Mouse (Mus musculus) heart, embryonic 14.5 days (tissue): Measurements from ENCODE around the gene Akt1. TPM values are rescaled to one million over a fixed set of nuclear protein-coding genes. Genes with fewer than 3 reads are reported as not detected.

Source experiments
- ATAC-seq: fragments of 200-750 bp; cut with Nextera tagmentation; 2 replicates; pipeline ENCODE4 v1.8.0; 2017; ENCODE audit warnings: low read depth, moderate TSS enrichment; ENCODE audit not compliant: insufficient number of reproducible peaks, insufficient read depth, low FRiP score
- H3K27ac ChIP-seq, 2 experiments: fragments of 200-500 bp in 1 of 2; fragments of 300-500 bp in 1 of 2; sonication (generic) in 1 of 2; replicated peaks in 1 of 2; 2 replicates each; pipeline ENCODE4 v1.5.1; 2012 to 2014; ENCODE audit warnings: low read depth in 2 of 2, low read length in 2 of 2, control low read depth in 1 of 2, mild to moderate bottlenecking in 1 of 2, mixed read lengths in 1 of 2; ENCODE audit not compliant: control insufficient read depth in 1 of 2, insufficient read depth in 1 of 2
- H3K27me3 ChIP-seq: fragments of 300-500 bp; sonication (generic); 2 replicates; pipeline ENCODE4 v1.6.1; 2014; ENCODE audit warnings: mild to moderate bottlenecking, low read length, control low read depth; ENCODE audit not compliant: control insufficient read depth, insufficient read depth
- H3K36me3 ChIP-seq: fragments of 300-500 bp; sonication (generic); 2 replicates; pipeline ENCODE4 v1.6.1; 2014; ENCODE audit warnings: mild to moderate bottlenecking, control low read depth, low read length, mixed read lengths; ENCODE audit not compliant: control insufficient read depth, insufficient read depth
- H3K4me1 ChIP-seq, 2 experiments: fragments of 200-500 bp in 1 of 2; fragments of 300-500 bp in 1 of 2; sonication (generic) in 1 of 2; 2 replicates each; pipeline ENCODE4 v1.6.1; 2012 to 2014; ENCODE audit warnings: low read length in 2 of 2, control low read depth in 1 of 2, mixed read lengths in 1 of 2; ENCODE audit not compliant: control insufficient read depth in 2 of 2, insufficient read depth in 2 of 2
- H3K4me2 ChIP-seq: fragments of 300-500 bp; sonication (generic); 2 replicates; pipeline ENCODE4 v1.6.1; 2014; ENCODE audit warnings: mild to moderate bottlenecking, low read length
- H3K4me3 ChIP-seq, 2 experiments: fragments of 200-500 bp in 1 of 2; fragments of 300-500 bp in 1 of 2; sonication (generic) in 1 of 2; 2 replicates each; pipeline ENCODE4 v1.5.1; 2012 to 2014; ENCODE audit warnings: low read length in 2 of 2, mild to moderate bottlenecking in 2 of 2, control low read depth in 1 of 2, low read depth in 1 of 2, moderate library complexity in 1 of 2; ENCODE audit not compliant: control insufficient read depth in 1 of 2, insufficient read depth in 1 of 2
- H3K9ac ChIP-seq: fragments of 300-500 bp; sonication (generic); 2 replicates; pipeline ENCODE4 v1.6.1; 2014; ENCODE audit warnings: mild to moderate bottlenecking, low read length
- H3K9me3 ChIP-seq: fragments of 300-500 bp; sonication (generic); 2 replicates; pipeline ENCODE4 v1.6.1; 2016; ENCODE audit warnings: low read length, control low read depth; ENCODE audit not compliant: control insufficient read depth
- WGBS: fragments of 180-500 bp; shearing (Covaris S2); extraction: QIAGEN DNeasy Blood & Tissue Kit; methylation state at CpG from one replicate; pipeline ENCODE4 v1.1.7; 2014; 5-methylcytosine and 5-hydroxymethylcytosine counted together
- polyA plus RNA-seq: library from polyadenylated mRNA; unstranded; fragments of >200 nt; fragmentation: Nextera tagmentation; extraction: Ambion mirVana; gene quantifications from 2 replicates; pipeline ENCODE4 v1.2.1, GENCODE M21; 2014

The Akt1 gene
- polyA plus RNA-seq, 1 experiment from 2014 or later: 182 TPM

DNA sequence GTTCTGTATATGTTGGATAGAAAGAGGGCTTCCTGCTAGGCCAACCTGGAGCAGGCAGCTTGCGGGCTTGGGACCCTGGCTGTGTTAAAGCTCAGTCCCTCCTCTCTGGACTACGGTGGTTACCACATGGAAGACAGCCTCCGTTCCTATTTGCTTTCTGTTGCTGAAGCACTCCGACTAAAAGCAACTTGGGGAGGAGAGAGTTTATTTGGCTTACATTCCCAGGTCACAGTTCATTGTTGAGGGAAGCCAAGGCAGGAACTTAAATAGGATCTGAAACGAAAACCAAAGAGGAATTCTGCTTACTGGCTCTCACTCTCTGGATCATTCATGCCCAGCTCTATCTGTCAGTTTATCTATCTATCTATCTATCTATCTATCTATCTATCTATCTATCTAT is 43.9 kb downstream of the Akt1 start:
- Histone ChIP-seq H3K27ac (no peak overlapping the region), H3K36me3 (peaks cover 29% of the 10 kb centered on the region), H3K9me3 (no peaks in the 10 kb centered on the region), H3K4me2 (no peak overlapping the region), H3K9ac (no peak overlapping the region), H3K4me3 (no peak overlapping the region), H3K4me1 (peaks cover 23 to 34% of the 10 kb centered on the region in 2 experiments), H3K27me3 (no peaks in the 10 kb centered on the region)
- WGBS: 83% methylated on average over 5 of the region's 5 CpGs
- no peak for ATAC-seq

GRCm38 (mm10) chr12:112630029-112630428 is 44.7 kb downstream of the Akt1 start:
- Histone ChIP-seq H3K27ac (no peak overlapping the region), H3K36me3 (peaks cover 25% of the 10 kb centered on the region), H3K4me3 (no peak overlapping the region), H3K9me3 (no peaks in the 10 kb centered on the region), H3K9ac (no peak overlapping the region), H3K4me2 (no peak overlapping the region), H3K27me3 (no peaks in the 10 kb centered on the region), H3K4me1 (peaks cover 23 to 36% of the 10 kb centered on the region in 2 experiments)
- WGBS: 95% methylated on average over 12 of the region's 12 CpGs
- ATAC-seq: no peak

DNA sequence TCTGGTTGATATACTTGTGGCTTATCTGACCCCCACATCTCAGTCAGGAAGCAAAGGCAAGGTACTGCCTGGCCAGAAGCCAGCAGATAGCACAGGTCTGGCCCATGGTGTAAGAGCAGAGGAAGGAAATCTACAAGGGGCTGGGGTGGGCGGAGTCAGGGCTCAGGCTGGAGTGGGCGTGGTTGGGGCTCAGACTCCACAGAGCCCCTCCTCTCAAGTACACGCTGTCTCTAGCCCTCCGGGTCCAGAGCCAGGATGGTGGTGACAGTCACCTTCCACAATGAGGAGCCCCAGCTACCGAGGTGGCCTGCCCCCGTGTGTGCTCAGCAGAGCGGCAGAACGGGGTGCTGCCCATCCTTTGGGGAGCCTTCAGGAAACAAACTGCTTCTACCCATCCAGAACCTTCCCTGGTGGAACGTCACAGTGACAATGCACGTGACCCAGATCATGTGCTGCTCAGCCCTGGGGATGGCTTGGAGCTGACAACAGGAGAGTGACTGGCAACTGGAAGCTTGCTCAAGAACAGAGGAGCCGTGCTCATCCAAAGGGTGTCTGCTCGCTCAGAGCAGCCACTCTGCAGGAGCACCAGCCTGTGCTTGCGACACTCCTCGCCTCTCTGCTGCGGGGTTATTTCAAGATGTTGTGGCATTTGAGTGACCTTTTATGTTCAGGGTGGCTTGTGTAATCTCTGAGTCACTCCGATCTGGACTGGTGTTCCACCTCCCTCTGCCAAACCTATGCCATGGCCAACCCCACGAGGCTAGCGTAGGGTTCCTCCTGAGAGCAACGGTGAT is 45.6 kb downstream of the Akt1 start:
- peaks cover 23 to 38% of the 10 kb centered on the region in 2 experiments for H3K4me1 ChIP-seq
- H3K9ac ChIP-seq: peak overlapping the region; percentile 52
- 15% methylated on average over 19 of the region's 19 CpGs for WGBS
- peak overlapping the region; percentile 45 to 65 for H3K27ac ChIP-seq
- no peaks in the 10 kb centered on the region for H3K9me3 ChIP-seq
- H3K4me3 ChIP-seq: peak overlapping the region; percentile 3 to 26
- no peaks in the 10 kb centered on the region for H3K27me3 ChIP-seq
- ATAC-seq: peak; percentile 70
- peaks cover 17% of the 10 kb centered on the region for H3K36me3 ChIP-seq
- peak overlapping the region; percentile 67 for H3K4me2 ChIP-seq

GRCm38 (mm10) chr12:112628197-112628596 is 46.5 kb downstream of the Akt1 start:
- H3K4me2 ChIP-seq: no peak overlapping the region
- WGBS: 74% methylated on average over 6 of the region's 6 CpGs
- peak overlapping the region in 1 of 2 experiments; percentile 65; a peak in 1 of 4 replicates for H3K27ac ChIP-seq
- H3K4me1 ChIP-seq: peaks cover 28 to 46% of the 10 kb centered on the region in 2 experiments
- peak; percentile 2; the same call in 1 of the 2 replicates for ATAC-seq
- peaks cover 8% of the 10 kb centered on the region; the same call in 1 of the 2 replicates for H3K36me3 ChIP-seq
- no peak overlapping the region for H3K9ac ChIP-seq
- H3K27me3 ChIP-seq: no peaks in the 10 kb centered on the region
- no peak overlapping the region for H3K4me3 ChIP-seq
- H3K9me3 ChIP-seq: no peaks in the 10 kb centered on the region

GRCm38 (mm10) chr12:112627097-112627881 is 47.4 kb downstream of the Akt1 start:
- no peak for ATAC-seq
- peaks cover 32 to 55% of the 10 kb centered on the region in 2 experiments for H3K4me1 ChIP-seq

GRCm38 (mm10) chr12:112626455-112626854 is 48.2 kb downstream of the Akt1 start:
- no peak overlapping the region for H3K4me3 ChIP-seq
- H3K9ac ChIP-seq: no peak overlapping the region
- no peak overlapping the region for H3K4me2 ChIP-seq
- no peak overlapping the region for H3K27ac ChIP-seq
- H3K36me3 ChIP-seq: no peaks in the 10 kb centered on the region
- 67% methylated on average over 6 of the region's 6 CpGs for WGBS
- no peaks in the 10 kb centered on the region for H3K9me3 ChIP-seq
- H3K27me3 ChIP-seq: no peaks in the 10 kb centered on the region
- no peak for ATAC-seq
- peaks cover 33 to 57% of the 10 kb centered on the region in 2 experiments for H3K4me1 ChIP-seq

More at GRCm38 (mm10) chr12:112627097-112627881, 47.4 kb downstream of the Akt1 start:
- H3K4me3 ChIP-seq: no peak overlapping the region
- no peak overlapping the region for H3K4me2 ChIP-seq
- H3K27ac ChIP-seq: no peak overlapping the region
- H3K9me3 ChIP-seq: no peaks in the 10 kb centered on the region
- WGBS: 58% methylated on average over 7 of the region's 7 CpGs
- no peak overlapping the region for H3K9ac ChIP-seq
- H3K36me3 ChIP-seq: 0 out of 2 replicates have a peak, but pooled peaks cover under 1% of the 10 kb centered on the region
- no peaks in the 10 kb centered on the region for H3K27me3 ChIP-seq

DNA sequence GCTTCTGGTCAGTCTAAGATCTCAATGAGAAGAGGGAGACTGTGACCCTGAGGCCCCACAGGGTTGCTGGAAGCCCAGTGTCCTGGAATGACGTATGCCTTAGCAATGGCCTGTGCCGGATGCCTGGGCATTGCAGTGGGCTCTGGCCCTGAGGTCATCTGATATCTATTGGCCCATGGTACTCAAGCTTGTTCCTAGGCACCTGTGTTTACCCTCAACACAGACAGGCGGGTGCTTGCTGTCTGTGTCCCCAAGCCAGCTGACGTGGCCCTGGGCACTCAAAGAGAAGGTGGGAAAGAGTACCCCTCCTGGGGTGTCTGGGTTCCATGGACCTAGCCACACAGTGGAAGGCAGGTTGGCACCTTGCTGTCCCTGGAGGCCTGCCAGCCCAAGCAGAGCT is 49.0 kb downstream of the Akt1 start:
- Histone ChIP-seq H3K4me3 (no peak overlapping the region), H3K9ac (no peak overlapping the region), H3K9me3 (no peaks in the 10 kb centered on the region), H3K36me3 (no peaks in the 10 kb centered on the region), H3K4me1 (peaks cover 34 to 61% of the 10 kb centered on the region in 2 experiments), H3K27me3 (0 out of 2 replicates have a peak, but pooled peaks cover 1% of the 10 kb centered on the region), H3K27ac (no peak overlapping the region), H3K4me2 (no peak overlapping the region)
- WGBS: 76% methylated on average over 4 of the region's 4 CpGs
- no peak for ATAC-seq
